Mouse (Mus musculus) heart, embryonic 16.5 days (tissue): ENCODE measurements at regions not wholly inside any gene's neighbourhood (a gene's known extent, or its start where the extent isn't known, plus 50 kb on each side); places are given as distances from the start of the nearest gene placed in this dataset.

Experiments
- ATAC-seq: fragments of 200-750 bp; cut with Nextera tagmentation; replicated peaks from 2 replicates; pipeline ENCODE4 v1.8.0; 2017; ENCODE audit warnings: moderate number of reproducible peaks; ENCODE audit not compliant: insufficient read depth, low FRiP score; ENCODE audit errors: extremely low read depth
- H3K27ac ChIP-seq: fragments of 300-500 bp; sonication (generic); 2 replicates; pipeline ENCODE4 v1.5.1; 2014; ENCODE audit warnings: mild to moderate bottlenecking, low read length, control low read depth, moderate library complexity
- H3K27me3 ChIP-seq: fragments of 300-500 bp; sonication (generic); 2 replicates; pipeline ENCODE4 v1.6.1; 2014; ENCODE audit warnings: low read length, mixed read lengths; ENCODE audit not compliant: control insufficient read depth, insufficient read depth
- H3K36me3 ChIP-seq: fragments of 300-500 bp; sonication (generic); 2 replicates; pipeline ENCODE4 v1.6.1; 2014; ENCODE audit not compliant: control insufficient read depth, insufficient read depth
- H3K4me1 ChIP-seq: fragments of 300-500 bp; sonication (generic); 2 replicates; pipeline ENCODE4 v1.6.1; 2014; ENCODE audit warnings: low read length, mixed read lengths; ENCODE audit not compliant: control insufficient read depth, insufficient read depth
- H3K4me2 ChIP-seq: fragments of 300-500 bp; sonication (generic); 2 replicates; pipeline ENCODE4 v1.6.1; 2014; ENCODE audit warnings: low read depth, mild to moderate bottlenecking, control low read depth, low read length
- H3K4me3 ChIP-seq: fragments of 300-500 bp; sonication (generic); 2 replicates; pipeline ENCODE4 v1.5.1; 2014; ENCODE audit warnings: mild to moderate bottlenecking, control low read depth, low read length
- H3K9ac ChIP-seq: fragments of 300-500 bp; sonication (generic); 2 replicates; pipeline ENCODE4 v1.6.1; 2014; ENCODE audit warnings: low read length, control low read depth
- H3K9me3 ChIP-seq: fragments of 300-500 bp; sonication (generic); replicated peaks from 2 replicates; pipeline ENCODE4 v1.6.1; 2016; ENCODE audit warnings: low read length; ENCODE audit not compliant: control insufficient read depth
- WGBS: fragments of 180-500 bp; shearing (Covaris S2); extraction: QIAGEN DNeasy Blood & Tissue Kit; methylation state at CpG from one replicate; pipeline ENCODE4 v1.1.7; 2014; 5-methylcytosine and 5-hydroxymethylcytosine counted together

GRCm38 (mm10) chr8:25445054-25445453 is 620.9 kb upstream of the Adam5 start:
- ATAC-seq = no peak

GRCm38 (mm10) chr8:25443552-25443951 is 619.4 kb upstream of the Adam5 start:
- ATAC-seq = no peak
- H3K9me3 ChIP-seq = no peaks in the 10 kb centered on the region
- H3K4me3 ChIP-seq = no peak overlapping the region
- H3K4me2 ChIP-seq = no peak overlapping the region
- H3K27ac ChIP-seq = no peak overlapping the region
- H3K36me3 ChIP-seq = no peaks in the 10 kb centered on the region
- no peak overlapping the region for H3K9ac ChIP-seq
- no peaks in the 10 kb centered on the region; the same call in 1 of the 2 replicates for H3K27me3 ChIP-seq
- 61% methylated on average over 5 of the region's 5 CpGs for WGBS
- H3K4me1 ChIP-seq = peaks cover 4% of the 10 kb centered on the region; the same call in 1 of the 2 replicates

More at GRCm38 (mm10) chr8:25445054-25445453, 620.9 kb upstream of the Adam5 start:
- Histone ChIP-seq H3K9ac (no peak overlapping the region), H3K4me2 (no peak overlapping the region), H3K27ac (no peak overlapping the region), H3K9me3 (no peaks in the 10 kb centered on the region), H3K36me3 (no peaks in the 10 kb centered on the region), H3K4me1 (peaks cover 4% of the 10 kb centered on the region; the same call in 1 of the 2 replicates), H3K27me3 (no peaks in the 10 kb centered on the region), H3K4me3 (no peak overlapping the region)
- WGBS = 31% methylated on average over 5 of the region's 5 CpGs

DNA sequence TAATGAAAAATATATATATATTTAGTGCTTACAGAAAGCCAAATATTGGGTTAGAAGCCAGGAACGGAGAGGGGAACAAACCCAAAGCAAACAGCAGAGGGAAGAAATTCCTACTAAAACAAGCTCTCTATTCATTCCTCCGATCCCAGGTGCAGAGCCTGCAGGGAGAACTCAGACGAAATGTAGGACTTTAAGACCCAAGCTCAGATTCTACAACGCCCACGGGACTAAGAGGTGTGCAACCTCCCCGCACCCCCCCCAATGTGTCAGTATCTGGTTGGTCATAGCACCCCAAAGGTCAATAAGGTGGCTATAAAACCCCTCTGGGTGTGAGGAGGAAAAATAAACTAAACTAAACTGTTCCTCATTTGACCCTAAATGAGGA is 616.9 kb upstream of the Adam5 start:
- ATAC-seq = no peak
- Histone ChIP-seq H3K9ac (no peak overlapping the region), H3K4me3 (no peak overlapping the region), H3K27ac (no peak overlapping the region), H3K9me3 (no peaks in the 10 kb centered on the region), H3K4me1 (peaks cover 4% of the 10 kb centered on the region; the same call in 1 of the 2 replicates), H3K27me3 (no peaks in the 10 kb centered on the region; the same call in 1 of the 2 replicates), H3K4me2 (peak overlapping the region; percentile 44), H3K36me3 (no peaks in the 10 kb centered on the region)
- 41% methylated on average over 6 of the region's 6 CpGs for WGBS

- no peak overlapping the region for H3K27ac ChIP-seq
- no peaks in the 10 kb centered on the region for H3K36me3 ChIP-seq
- 0 out of 2 replicates have a peak, but pooled peaks have one; percentile 23 for ATAC-seq
- no peak overlapping the region for H3K9ac ChIP-seq
- H3K4me1 ChIP-seq = peaks cover 4% of the 10 kb centered on the region; the same call in 1 of the 2 replicates
- no peaks in the 10 kb centered on the region; the same call in 1 of the 2 replicates for H3K27me3 ChIP-seq
- H3K4me3 ChIP-seq = no peak overlapping the region
- WGBS = 19% methylated on average over 13 of the region's 13 CpGs
- no peaks in the 10 kb centered on the region for H3K9me3 ChIP-seq
- peak overlapping the region; percentile 44 for H3K4me2 ChIP-seq
Observed at GRCm38 (mm10) chr8:25440391-25441056, 616.4 kb upstream of the Adam5 start.

- H3K9me3 ChIP-seq = no peaks in the 10 kb centered on the region
- no peaks in the 10 kb centered on the region for H3K36me3 ChIP-seq
- ATAC-seq = no peak
- H3K4me1 ChIP-seq = peaks cover 4% of the 10 kb centered on the region; the same call in 1 of the 2 replicates
- H3K9ac ChIP-seq = no peak overlapping the region
- H3K27ac ChIP-seq = no peak overlapping the region
- no peak overlapping the region for H3K4me3 ChIP-seq
- WGBS = 53% methylated on average over 12 of the region's 12 CpGs
- no peak overlapping the region for H3K4me2 ChIP-seq
- no peaks in the 10 kb centered on the region; the same call in 1 of the 2 replicates for H3K27me3 ChIP-seq
Observed at GRCm38 (mm10) chr8:25439971-25440370, 615.8 kb upstream of the Adam5 start.

- no peak overlapping the region for H3K9ac ChIP-seq
- no peaks in the 10 kb centered on the region; the same call in 1 of the 2 replicates for H3K27me3 ChIP-seq
- no peak overlapping the region for H3K27ac ChIP-seq
- no peak overlapping the region for H3K4me3 ChIP-seq
- ATAC-seq = no peak
- H3K4me2 ChIP-seq = no peak overlapping the region
- WGBS = 72% methylated on average over 9 of the region's 9 CpGs
- H3K9me3 ChIP-seq = no peaks in the 10 kb centered on the region
- no peaks in the 10 kb centered on the region for H3K36me3 ChIP-seq
- peaks cover 4% of the 10 kb centered on the region; the same call in 1 of the 2 replicates for H3K4me1 ChIP-seq
Observed at GRCm38 (mm10) chr8:25438021-25438620, 614.0 kb upstream of the Adam5 start.

- H3K36me3 ChIP-seq = no peaks in the 10 kb centered on the region
- H3K27ac ChIP-seq = no peak overlapping the region
- WGBS = 51% methylated on average over 4 of the region's 4 CpGs
- no peak for ATAC-seq
- H3K4me3 ChIP-seq = no peak overlapping the region
- H3K4me1 ChIP-seq = peaks cover 4% of the 10 kb centered on the region; the same call in 1 of the 2 replicates
- H3K4me2 ChIP-seq = no peak overlapping the region
- no peaks in the 10 kb centered on the region for H3K9me3 ChIP-seq
- H3K27me3 ChIP-seq = no peaks in the 10 kb centered on the region; the same call in 1 of the 2 replicates
- H3K9ac ChIP-seq = no peak overlapping the region
Observed at GRCm38 (mm10) chr8:25437178-25437577, 613.0 kb upstream of the Adam5 start.

- no peak for ATAC-seq
Observed at GRCm38 (mm10) chr8:25430552-25430951, 606.4 kb upstream of the Adam5 start.

GRCm38 (mm10) chr8:25429846-25430482 is 605.8 kb upstream of the Adam5 start:
- Histone ChIP-seq H3K9me3 (no peaks in the 10 kb centered on the region), H3K27me3 (no peaks in the 10 kb centered on the region), H3K9ac (no peak overlapping the region), H3K4me2 (no peak overlapping the region), H3K27ac (no peak overlapping the region), H3K4me3 (no peak overlapping the region), H3K36me3 (no peaks in the 10 kb centered on the region), H3K4me1 (no peaks in the 10 kb centered on the region)
- 60% methylated on average over 19 of the region's 19 CpGs for WGBS
- no peak for ATAC-seq

More at GRCm38 (mm10) chr8:25430552-25430951, 606.4 kb upstream of the Adam5 start:
- Histone ChIP-seq H3K4me1 (no peaks in the 10 kb centered on the region), H3K27ac (no peak overlapping the region), H3K27me3 (no peaks in the 10 kb centered on the region), H3K4me2 (no peak overlapping the region), H3K9me3 (no peaks in the 10 kb centered on the region), H3K4me3 (no peak overlapping the region), H3K36me3 (no peaks in the 10 kb centered on the region), H3K9ac (no peak overlapping the region)
- 31% methylated on average over 5 of the region's 5 CpGs for WGBS
